Comparison of ENCODE assay signal across 28 mouse cellular contexts in the genomic region with DNA sequence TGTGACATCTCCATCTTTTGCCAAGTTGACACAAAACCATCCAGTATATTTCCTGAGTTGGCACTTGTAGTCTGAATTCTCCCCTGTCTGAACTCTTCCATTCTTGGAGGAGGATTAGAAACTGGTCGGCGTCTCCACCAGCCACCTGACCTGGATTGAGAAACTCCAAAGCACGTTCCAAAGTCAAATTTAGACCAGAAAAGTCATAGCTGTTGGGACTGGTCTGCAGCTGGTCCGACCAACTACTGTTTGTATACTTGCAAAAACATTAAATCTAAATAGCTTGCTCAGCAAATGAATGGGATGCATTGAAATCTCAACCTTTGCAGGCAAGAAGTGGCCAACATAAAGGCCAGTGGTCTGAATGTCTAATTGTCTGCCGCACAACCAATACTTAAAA. TPM values are rescaled to one million over a fixed set of nuclear protein-coding genes. Genes with fewer than 3 reads are reported as not detected.
A peak's percentile ranks its signal among the peaks of the same experiment; 100 is the strongest.
DNase-seq lines count a peak whose midpoint lies in the region.
"Had no signal": no experiment of that assay in that cellular context is flagged by ENCODE, and none has a peak within 500 bp of the region (broad histone marks: within the 10 kb centered on the region; RNA-seq: fewer than 3 reads in every experiment).

No protein-coding gene starts in this region.

- H3K9me3 ChIP-seq in hindbrain, embryonic 10.5 days: no peaks in the 10 kb centered on the region
- H3K9me3 ChIP-seq: embryonic facial prominence, embryonic 10.5 days; embryonic facial prominence, embryonic 13.5 days; forebrain, embryonic 10.5 days; forebrain, embryonic 13.5 days; heart, embryonic 12.5 days; heart, embryonic 15.5 days; hindbrain, embryonic 12.5 days; hindbrain, embryonic 15.5 days had no signal

- DNase-seq in heart, adult 11 months: peak; percentile 71
- DNase-seq in heart, postnatal 4 days: no peak
- DNase-seq in ES-CJ7 (ENCODE audit: low read depth, low spot score): peak; percentile 53
- DNase-seq in ZHBTc4 (ENCODE audit: low read depth, low spot score): peak; percentile 57
- DNase-seq in lung, postnatal 10 days: peak; percentile 55
- no peak for DNase-seq in gastrocnemius, postnatal 36 days
- no peak for DNase-seq in hindbrain, embryonic 10.5 days (ENCODE audit: low spot score)
- no peak for DNase-seq in kidney, postnatal 36 days
- DNase-seq: adrenal gland, postnatal 14 days; cerebellum, adult 11 months; cerebellum, adult 2 months; cerebellum, adult 9-11 months; cerebellum, postnatal 25 days; embryo, embryonic 11 days; gastrocnemius, postnatal 10 days; heart, adult 18-20 months; heart, postnatal 10 days; heart, postnatal 36 days had no signal

- H3K27me3 ChIP-seq in hindbrain, embryonic 10.5 days (ENCODE audit: insufficient read depth, poor library complexity, severe bottlenecking): no peaks in the 10 kb centered on the region
- H3K27me3 ChIP-seq: embryonic facial prominence, embryonic 13.5 days; forebrain, embryonic 13.5 days; heart, embryonic 12.5 days; heart, embryonic 15.5 days; hindbrain, embryonic 12.5 days; hindbrain, embryonic 15.5 days had no signal

- peaks cover 12% of the 10 kb centered on the region; the same call in 1 of the 2 replicates for H3K4me1 ChIP-seq in hindbrain, embryonic 10.5 days (replicated peaks)
- H3K4me1 ChIP-seq: forebrain, embryonic 13.5 days; heart, embryonic 15.5 days; hindbrain, embryonic 12.5 days; hindbrain, embryonic 15.5 days had no signal

- no peak overlapping the region for H3K4me3 ChIP-seq in hindbrain, embryonic 10.5 days
- H3K4me3 ChIP-seq: embryonic facial prominence, embryonic 10.5 days; embryonic facial prominence, embryonic 13.5 days; erythroblast, embryonic 14.5 days; forebrain, embryonic 10.5 days; forebrain, embryonic 13.5 days; heart, embryonic 12.5 days; heart, embryonic 15.5 days; hindbrain, embryonic 12.5 days; hindbrain, embryonic 15.5 days had no signal

- intact Hi-C loops in gastrocnemius, postnatal 36 days (cut with DNase I): loop anchor here (10.0 kb wide), 1 partner anchor 202 kb away; a partner anchor contains a TSS

- 83% methylated on average over 5 of the region's 5 CpGs for WGBS in hindbrain, embryonic 10.5 days

- H3K27ac ChIP-seq in hindbrain, embryonic 10.5 days: no peak overlapping the region
- H3K27ac ChIP-seq: embryonic facial prominence, embryonic 10.5 days; embryonic facial prominence, embryonic 13.5 days; forebrain, embryonic 10.5 days; forebrain, embryonic 13.5 days; heart, embryonic 15.5 days; hindbrain, embryonic 12.5 days; hindbrain, embryonic 15.5 days had no signal

- no peaks in the 10 kb centered on the region for H3K36me3 ChIP-seq in hindbrain, embryonic 10.5 days
- H3K36me3 ChIP-seq: embryonic facial prominence, embryonic 10.5 days; embryonic facial prominence, embryonic 13.5 days; forebrain, embryonic 10.5 days; heart, embryonic 12.5 days; heart, embryonic 15.5 days; hindbrain, embryonic 12.5 days; hindbrain, embryonic 15.5 days had no signal

RNA-seq across cellular contexts. Expression of a gene that starts 29.1 kb away (rescaled TPM):
- total RNA-seq in heart, postnatal 4 days (2021): 10 to 100 TPM; 10.3 to 10.6 TPM
- total RNA-seq in gastrocnemius, postnatal 36 days (2021): 1 to 10 TPM; 3.5 to 4.5 TPM
- 18.4 and 25.1 TPM in 2 replicates for polyA plus RNA-seq in hindbrain, embryonic 10.5 days (2016; fragmentation: Nextera tagmentation; extraction: Ambion mirVana)
- total RNA-seq: MEL had no signal
- polyA plus RNA-seq: erythroblast, embryonic 14.5 days had no signal

RNA-seq across cellular contexts. Expression of a gene that starts 45.4 kb away (rescaled TPM):
- total RNA-seq in heart, postnatal 4 days (2021): 10 to 100 TPM; 48.3 to 50.0 TPM
- total RNA-seq in gastrocnemius, postnatal 36 days (2021): 10 to 100 TPM; 47.4 to 49.4 TPM
- polyA plus RNA-seq in hindbrain, embryonic 10.5 days (2016; fragmentation: Nextera tagmentation; extraction: Ambion mirVana): 70.1 and 83.3 TPM in 2 replicates

Comparison
In these comparisons a context has a peak if more than half of its experiments do, and no peak if none do; other contexts are left out.
1. DNase-seq: peak in heart, adult 11 months (single experiment), ES-CJ7 (single experiment), ZHBTc4 (single experiment) and lung, postnatal 10 days (single experiment); none in heart, postnatal 4 days (single experiment), gastrocnemius, postnatal 36 days (0 of 2), hindbrain, embryonic 10.5 days (single experiment) and kidney, postnatal 36 days (0 of 2).